Mouse (Mus musculus): ENCODE results near the gene AA986860.

Gene AA986860

GRCm38 (mm10) chr1:130731741-130732337, at the start of gene AA986860:
Gene AA986860, plus strand, starts transcription at chr1:130731976.
- in situ Hi-C loops (cut with MboI, MseI) = no loop called here

GRCm38 (mm10) chr1:130683905-130684304, 47.9 kb upstream of the AA986860 start:
- in situ Hi-C loops (cut with MboI, MseI) = no loop called here

GRCm38 (mm10) chr1:130698601-130699000, 33.2 kb upstream of the AA986860 start:
- in situ Hi-C loops (cut with MboI, MseI) = loop anchor here (5.0 kb wide), 1 partner anchor 359 kb away; no protein-coding TSS in a partner anchor

- in situ Hi-C loops (cut with MboI, MseI) = loop anchor here (5.0 kb wide), 1 partner anchor 357 kb away; no protein-coding TSS in a partner anchor
These were observed 31.7 kb upstream of the AA986860 start for GRCm38 (mm10) chr1:130699937-130700633.

- in situ Hi-C loops (cut with MboI, MseI) = no loop called here
These were observed 29.8 kb upstream of the AA986860 start for GRCm38 (mm10) chr1:130701976-130702375.

- in situ Hi-C loops (cut with MboI, MseI) = no loop called here
These were observed 28.2 kb upstream of the AA986860 start for GRCm38 (mm10) chr1:130703613-130704012.

GRCm38 (mm10) chr1:130710283-130711080, 21.3 kb upstream of the AA986860 start:
- in situ Hi-C loops (cut with MboI, MseI) = no loop called here

GRCm38 (mm10) chr1:130714046-130714445, 17.7 kb upstream of the AA986860 start:
- in situ Hi-C loops (cut with MboI, MseI) = no loop called here

- in situ Hi-C loops (cut with MboI, MseI) = no loop called here
These were observed 16.1 kb upstream of the AA986860 start, which contains the start of gene Gm29427 for GRCm38 (mm10) chr1:130715561-130716217. Gene Gm29427, minus strand, starts transcription at chr1:130715799.

- in situ Hi-C loops (cut with MboI, MseI) = no loop called here
These were observed 15.6 kb upstream of the AA986860 start for GRCm38 (mm10) chr1:130716218-130716512.

- in situ Hi-C loops (cut with MboI, MseI) = no loop called here
These were observed 15.1 kb upstream of the AA986860 start for GRCm38 (mm10) chr1:130716513-130717290.

GRCm38 (mm10) chr1:130717291-130717871, 14.4 kb upstream of the AA986860 start, which contains the start of gene Yod1:
Gene Yod1, plus strand, starts transcription at chr1:130717327.
- in situ Hi-C loops (cut with MboI, MseI) = no loop called here

GRCm38 (mm10) chr1:130724206-130724605, 7.6 kb upstream of the AA986860 start:
- in situ Hi-C loops (cut with MboI, MseI) = no loop called here

GRCm38 (mm10) chr1:130726396-130726795, 5.4 kb upstream of the AA986860 start:
- in situ Hi-C loops (cut with MboI, MseI) = no loop called here

- in situ Hi-C loops (cut with MboI, MseI) = no loop called here
These were observed 3.7 kb upstream of the AA986860 start for GRCm38 (mm10) chr1:130728070-130728469.

GRCm38 (mm10) chr1:130728708-130729107, 3.1 kb upstream of the AA986860 start:
- in situ Hi-C loops (cut with MboI, MseI) = no loop called here

GRCm38 (mm10) chr1:130729153-130729552, 2.6 kb upstream of the AA986860 start, which contains the start of gene Pfkfb2:
Gene Pfkfb2, minus strand, starts transcription at chr1:130729253.
- in situ Hi-C loops (cut with MboI, MseI) = no loop called here

GRCm38 (mm10) chr1:130732706-130733658, 1.2 kb downstream of the AA986860 start:
- in situ Hi-C loops (cut with MboI, MseI) = no loop called here

- in situ Hi-C loops (cut with MboI, MseI) = no loop called here
These were observed 1.9 kb downstream of the AA986860 start for GRCm38 (mm10) chr1:130733671-130734070.
